Mouse (Mus musculus) CD8-positive naive resting alpha-beta T cell, adult 2 months (primary cell): ENCODE measurements around the gene Wdr31.

ENCODE experiments used
- DNase-seq, 2 experiments: peaks; one replicate each; pipeline ENCODE4 v3.0.0; 2022; ENCODE audit warnings: low read depth in 2 of 2, low spot score in 2 of 2

The Wdr31 gene

GRCm38 (mm10) chr4:62398956-62399355 lies 71.7 kb downstream of the Wdr31 start:
- DNase-seq, result no peak
